ENCODE assay signal across 8 mouse cellular contexts in genomic region chr11:20958233-20958632, GRCm38 (mm10).
DNase-seq lines count a peak whose midpoint lies in the region; ATAC-seq and TF ChIP-seq lines count a peak whose summit lies in the region.

No protein-coding gene starts in this region.

- H3K36me3 ChIP-seq in thymus, adult 2 months (ENCODE audit: control insufficient read depth, insufficient read depth, low read length), result no peaks in the 10 kb centered on the region
- H3K36me3 ChIP-seq in heart, embryonic 13.5 days, result no peaks in the 10 kb centered on the region
- H3K36me3 ChIP-seq in liver, embryonic 11.5 days (ENCODE audit: control insufficient read depth, insufficient read depth, low read length), result no peaks in the 10 kb centered on the region
- H3K36me3 ChIP-seq in midbrain, embryonic 14.5 days (ENCODE audit: control insufficient read depth, insufficient read depth, low read length), result no peaks in the 10 kb centered on the region

- H3K4me1 ChIP-seq in thymus, adult 2 months (replicated peaks; ENCODE audit: control insufficient read depth, insufficient read depth, low read length), result peaks cover 7% of the 10 kb centered on the region
- H3K4me1 ChIP-seq in heart, embryonic 13.5 days, result peaks cover 33% of the 10 kb centered on the region
- H3K4me1 ChIP-seq in liver, embryonic 11.5 days (replicated peaks; ENCODE audit: control insufficient read depth, insufficient read depth, low read length), result peaks cover 8% of the 10 kb centered on the region
- H3K4me1 ChIP-seq in midbrain, embryonic 14.5 days (ENCODE audit: control insufficient read depth, insufficient read depth, low read length), result no peaks in the 10 kb centered on the region

- no peak for TF ChIP-seq CTCF in thymus, adult 2 months (IDR thresholded peaks at IDR 0.05; ENCODE audit: borderline replicate concordance, control insufficient read depth, extremely low read depth, insufficient read depth, low read length, poor library complexity)

- H3K9ac ChIP-seq in heart, embryonic 13.5 days, result 0 out of 2 replicates have a peak overlapping the region, but pooled peaks have one; percentile 24
- peak overlapping the region; percentile 8; the same call in 1 of the 2 replicates for H3K9ac ChIP-seq in liver, embryonic 11.5 days (ENCODE audit: low read depth, low read length)
- H3K9ac ChIP-seq in midbrain, embryonic 14.5 days (replicated peaks; ENCODE audit: low read length), result no peak overlapping the region

- no peak for ATAC-seq in heart, embryonic 13.5 days (ENCODE audit: extremely low read depth, insufficient number of reproducible peaks, low FRiP score, low TSS enrichment)
- ATAC-seq in liver, embryonic 11.5 days (replicated peaks; ENCODE audit: low FRiP score), result no peak
- ATAC-seq in midbrain, embryonic 14.5 days (ENCODE audit: low FRiP score, low TSS enrichment), result no peak

- H3K4me2 ChIP-seq in heart, embryonic 13.5 days, result peak overlapping the region; percentile 23
- peak overlapping the region; percentile 41 for H3K4me2 ChIP-seq in liver, embryonic 11.5 days
- H3K4me2 ChIP-seq in midbrain, embryonic 14.5 days (ENCODE audit: low read length), result no peak overlapping the region

- H3K4me3 ChIP-seq in thymus, adult 2 months (ENCODE audit: control insufficient read depth, insufficient read depth, low read length), result no peak overlapping the region
- no peak overlapping the region for H3K4me3 ChIP-seq in heart, embryonic 13.5 days
- H3K4me3 ChIP-seq in liver, embryonic 11.5 days (ENCODE audit: low read depth, low read length), result no peak overlapping the region
- H3K4me3 ChIP-seq in midbrain, embryonic 14.5 days (replicated peaks; ENCODE audit: low read depth, low read length), result no peak overlapping the region

- no peak for TF ChIP-seq POLR2A in thymus, adult 2 months (IDR thresholded peaks at IDR 0.05; ENCODE audit: control insufficient read depth, extremely low read depth, insufficient read depth, low read length, poor library complexity)

- no peak overlapping the region for H3K27ac ChIP-seq in thymus, adult 2 months (ENCODE audit: control insufficient read depth, insufficient read depth, low read length)
- peak overlapping the region; percentile 65 for H3K27ac ChIP-seq in heart, embryonic 13.5 days (replicated peaks)
- H3K27ac ChIP-seq in liver, embryonic 11.5 days (ENCODE audit: low read depth, low read length), result peak overlapping the region; percentile 49; the same call in 1 of the 2 replicates
- no peak overlapping the region for H3K27ac ChIP-seq in midbrain, embryonic 14.5 days (replicated peaks; ENCODE audit: low read depth, low read length)

- peak; percentile 9 for DNase-seq in thymus, postnatal 25 days
- DNase-seq in thymus, adult 2 months, result no peak
- DNase-seq in liver, embryonic 11.5 days (ENCODE audit: low spot score), result no peak
- DNase-seq in yolk sac, embryonic 10.5 days (ENCODE audit: low spot score), result peak; percentile 60
- no peak for DNase-seq in gastrocnemius, postnatal 4 days (ENCODE audit: low spot score in 2 of 2)
- DNase-seq in layer of hippocampus, adult 8-10 months (ENCODE audit: low spot score in 2 of 2), result no peak
- DNase-seq in midbrain, embryonic 14.5 days, result no peak

- H3K9me3 ChIP-seq in heart, embryonic 13.5 days, result no peaks in the 10 kb centered on the region
- H3K9me3 ChIP-seq in liver, embryonic 11.5 days (ENCODE audit: control insufficient read depth, low read length), result no peaks in the 10 kb centered on the region
- H3K9me3 ChIP-seq in midbrain, embryonic 14.5 days (ENCODE audit: control insufficient read depth, low read length), result no peaks in the 10 kb centered on the region

- H3K27me3 ChIP-seq in thymus, adult 2 months (ENCODE audit: control insufficient read depth, insufficient read depth, low read length), result no peaks in the 10 kb centered on the region
- no peaks in the 10 kb centered on the region for H3K27me3 ChIP-seq in heart, embryonic 13.5 days (replicated peaks)
- H3K27me3 ChIP-seq in liver, embryonic 11.5 days (replicated peaks; ENCODE audit: control insufficient read depth, insufficient read depth, low read length), result no peaks in the 10 kb centered on the region
- no peaks in the 10 kb centered on the region for H3K27me3 ChIP-seq in midbrain, embryonic 14.5 days (ENCODE audit: control insufficient read depth, insufficient read depth, low read length)

- WGBS in thymus, adult 2 months, result 6% methylated on average over 5 of the region's 5 CpGs
- WGBS in heart, embryonic 13.5 days, result 14% methylated on average over 5 of the region's 5 CpGs
- WGBS in liver, embryonic 11.5 days, result 6% methylated on average over 5 of the region's 5 CpGs
- WGBS in midbrain, embryonic 14.5 days, result 19% methylated on average over 5 of the region's 5 CpGs

Comparison
In these comparisons a context has a peak if more than half of its experiments do, and no peak if none do; other contexts are left out.
1. DNase-seq: peak in thymus, postnatal 25 days (single experiment) and yolk sac, embryonic 10.5 days (single experiment); none in thymus, adult 2 months (single experiment), liver, embryonic 11.5 days (single experiment), gastrocnemius, postnatal 4 days (0 of 2), layer of hippocampus, adult 8-10 months (0 of 2) and midbrain, embryonic 14.5 days (single experiment).
2. H3K27ac ChIP-seq: peak in heart, embryonic 13.5 days (single experiment) and liver, embryonic 11.5 days (single experiment); none in thymus, adult 2 months (single experiment) and midbrain, embryonic 14.5 days (single experiment).